Mouse (Mus musculus) gastrocnemius, postnatal 36 days (tissue): ENCODE measurements around the gene Asic2. TPM values are rescaled to one million over a fixed set of nuclear protein-coding genes. Genes with fewer than 3 reads are reported as not detected.

Experiments
- DNase-seq, 2 experiments: peaks; one replicate each; pipeline ENCODE4 v3.0.0; 2022
- intact Hi-C: fragments of 180-260 bp; cut with DNase I; formaldehyde crosslinking; loops from one replicate; pipeline ENCODE4 v1.15.1; 2025
- long read RNA-seq, 2 experiments: library from polyadenylated mRNA; stranded (forward); transcript quantifications; one replicate each; pipeline ENCODE4 v2.0.0; 2021
- total RNA-seq, 2 experiments: library from RNA; stranded (reverse); gene quantifications; 2 replicates each; pipeline ENCODE4 v1.2.3; 2021

The Asic2 gene
- under 1 TPM in 1 of 2 experiments, not detected in 1; 0.10 TPM for total RNA-seq
- long read RNA-seq, experiment 1, result 0 reads
- long read RNA-seq, experiment 2, result 0 reads

- intact Hi-C loops, result no loop called here
- DNase-seq, result no peak
These were observed at the start of gene Asic2 for GRCm38 (mm10) chr11:81968401-81968881. Gene Asic2, minus strand, starts transcription at chr11:81968457.

GRCm38 (mm10) chr11:82016181-82016780 is 48.0 kb upstream of the Asic2 start:
- DNase-seq, result peak; percentile 41 to 43
- intact Hi-C loops, result no loop called here

- no peak for DNase-seq
- intact Hi-C loops, result no loop called here
These were observed 46.8 kb upstream of the Asic2 start for GRCm38 (mm10) chr11:82015066-82015465.

- intact Hi-C loops, result no loop called here
- DNase-seq, result no peak
These were observed 45.5 kb upstream of the Asic2 start for GRCm38 (mm10) chr11:82013756-82014155.

- intact Hi-C loops, result no loop called here
- DNase-seq, result no peak
These were observed 43.3 kb upstream of the Asic2 start for GRCm38 (mm10) chr11:82011411-82012193.

GRCm38 (mm10) chr11:82010115-82010514 is 41.9 kb upstream of the Asic2 start:
- intact Hi-C loops, result no loop called here
- no peak for DNase-seq

- intact Hi-C loops, result no loop called here
- DNase-seq, result peak; percentile 66 to 68
These were observed 38.7 kb upstream of the Asic2 start for GRCm38 (mm10) chr11:82006796-82007423.

GRCm38 (mm10) chr11:82004810-82005209 is 36.6 kb upstream of the Asic2 start:
- no peak for DNase-seq
- intact Hi-C loops, result no loop called here

GRCm38 (mm10) chr11:82000581-82000980 is 32.3 kb upstream of the Asic2 start:
- intact Hi-C loops, result no loop called here

GRCm38 (mm10) chr11:81999469-81999868 is 31.2 kb upstream of the Asic2 start:
- intact Hi-C loops, result no loop called here
- DNase-seq, result no peak

More at GRCm38 (mm10) chr11:82000581-82000980, 32.3 kb upstream of the Asic2 start:
- DNase-seq, result no peak

GRCm38 (mm10) chr11:81998646-81999045 is 30.4 kb upstream of the Asic2 start:
- intact Hi-C loops, result no loop called here
- no peak for DNase-seq

- DNase-seq, result no peak
- intact Hi-C loops, result loop anchor here (2.0 kb wide), 1 partner anchor 52 kb away; no protein-coding TSS in a partner anchor
These were observed 28.8 kb upstream of the Asic2 start for GRCm38 (mm10) chr11:81997085-81997484.

- intact Hi-C loops, result loop anchor here (1.0 to 2.0 kb wide), 2 partner anchors 52 to 181 kb away; no protein-coding TSS in a partner anchor
- peak; percentile 26 to 79 for DNase-seq
These were observed 28.1 kb upstream of the Asic2 start for GRCm38 (mm10) chr11:81996172-81996841.

GRCm38 (mm10) chr11:81983146-81983545 is 14.9 kb upstream of the Asic2 start:
- peak in 1 of 2 experiments; percentile 36 for DNase-seq
- intact Hi-C loops, result no loop called here

- DNase-seq, result no peak
- intact Hi-C loops, result no loop called here
These were observed 13.9 kb upstream of the Asic2 start for GRCm38 (mm10) chr11:81982191-81982590.

GRCm38 (mm10) chr11:81974577-81974976 is 6.3 kb upstream of the Asic2 start:
- DNase-seq, result no peak
- intact Hi-C loops, result loop anchor here (10.0 kb wide), 1 partner anchor 340 kb away; no protein-coding TSS in a partner anchor

GRCm38 (mm10) chr11:81973699-81974098 is 5.4 kb upstream of the Asic2 start:
- intact Hi-C loops, result loop anchor here (10.0 kb wide), 1 partner anchor 339 kb away; no protein-coding TSS in a partner anchor

GRCm38 (mm10) chr11:81972044-81972443 is 3.8 kb upstream of the Asic2 start:
- intact Hi-C loops, result loop anchor here (10.0 kb wide), 1 partner anchor 337 kb away; no protein-coding TSS in a partner anchor
- no peak for DNase-seq

More at GRCm38 (mm10) chr11:81973699-81974098, 5.4 kb upstream of the Asic2 start:
- DNase-seq, result no peak

GRCm38 (mm10) chr11:81966626-81967289 is 1.5 kb downstream of the Asic2 start:
- DNase-seq, result no peak

More at GRCm38 (mm10) chr11:81966626-81967289, 1.5 kb downstream of the Asic2 start:
- intact Hi-C loops, result no loop called here
